In the genomic region with DNA sequence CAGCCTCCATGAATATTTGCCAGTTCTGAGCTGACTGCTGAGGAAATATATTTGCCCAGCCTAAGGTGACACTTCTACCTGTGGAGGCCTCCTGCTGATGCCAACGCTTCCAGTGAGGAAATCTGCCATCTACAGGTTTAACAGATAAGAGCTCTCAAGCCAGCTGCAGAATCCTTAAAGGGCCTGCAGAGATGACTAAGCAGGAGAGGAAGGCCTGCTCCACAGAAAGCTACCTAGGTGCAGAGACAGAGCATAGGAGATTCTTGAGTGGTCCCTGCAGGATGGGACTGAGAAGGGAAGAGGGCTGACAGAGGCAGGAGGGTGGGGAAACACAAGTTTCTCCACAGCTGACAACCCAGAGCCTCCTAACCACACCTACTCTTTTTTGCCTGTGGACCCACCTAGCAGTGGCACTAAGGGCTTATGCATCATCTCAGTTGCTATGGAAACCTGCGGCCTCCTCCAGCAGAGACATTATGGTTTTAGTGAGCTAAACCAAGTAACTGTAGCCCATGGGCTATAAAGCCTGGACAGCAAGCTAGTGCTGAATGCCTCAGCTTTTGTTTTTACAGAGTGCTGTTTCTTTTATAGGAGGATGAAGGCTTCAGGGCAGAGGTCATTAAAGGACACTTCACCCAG, we compare ENCODE assay signal across 12 mouse cellular contexts.
DNase-seq lines count a peak whose midpoint lies in the region; ATAC-seq and TF ChIP-seq lines count a peak whose summit lies in the region.
"Had no signal": no experiment of that assay in that cellular context is flagged by ENCODE, and none has a peak within 500 bp of the region (broad histone marks: within the 10 kb centered on the region; RNA-seq: fewer than 3 reads in every experiment).

No protein-coding gene starts in this region.

- intact Hi-C loops in left cerebral cortex, adult 2 months (cut with DNase I): loop anchor here (5.0 kb wide), 1 partner anchor 76 kb away; no protein-coding TSS in a partner anchor

- peak; percentile 25 for TF ChIP-seq CTCF in forebrain, postnatal 0 days (IDR thresholded peaks at IDR 0.05; ENCODE audit: low read depth)
- peak; percentile 44 for TF ChIP-seq CTCF in left cerebral cortex, adult 2 months (IDR thresholded peaks at IDR 0.05)

- no peaks in the 10 kb centered on the region for H3K4me1 ChIP-seq in forebrain, postnatal 0 days (ENCODE audit: insufficient read depth)
- no peaks in the 10 kb centered on the region for H3K4me1 ChIP-seq in forebrain, embryonic 16.5 days (replicated peaks; ENCODE audit: control insufficient read depth, insufficient read depth, low read length)
- H3K4me1 ChIP-seq in midbrain, embryonic 16.5 days (ENCODE audit: control insufficient read depth, insufficient read depth, low read length): peaks cover 4% of the 10 kb centered on the region; the same call in 1 of the 2 replicates
- no peaks in the 10 kb centered on the region for H3K4me1 ChIP-seq in midbrain, embryonic 10.5 days
- H3K4me1 ChIP-seq in intestine, embryonic 15.5 days (replicated peaks): no peaks in the 10 kb centered on the region
- H3K4me1 ChIP-seq: embryonic facial prominence, embryonic 10.5 days had no signal

- H3K4me3 ChIP-seq in forebrain, postnatal 0 days (ENCODE audit: low read depth, low read length): no peak overlapping the region
- no peak overlapping the region for H3K4me3 ChIP-seq in forebrain, embryonic 16.5 days (replicated peaks; ENCODE audit: low read length)
- no peak overlapping the region for H3K4me3 ChIP-seq in midbrain, embryonic 16.5 days (ENCODE audit: low read depth, low read length)
- H3K4me3 ChIP-seq in midbrain, embryonic 10.5 days: no peak overlapping the region
- H3K4me3 ChIP-seq in left cerebral cortex, adult 2 months: no peak overlapping the region
- no peak overlapping the region for H3K4me3 ChIP-seq in intestine, embryonic 15.5 days (replicated peaks)
- H3K4me3 ChIP-seq: embryonic facial prominence, embryonic 10.5 days had no signal

- H3K27me3 ChIP-seq in forebrain, postnatal 0 days (ENCODE audit: insufficient read depth, low read length): no peaks in the 10 kb centered on the region
- H3K27me3 ChIP-seq in forebrain, embryonic 16.5 days (replicated peaks; ENCODE audit: control insufficient read depth, insufficient read depth, low read length): no peaks in the 10 kb centered on the region
- H3K27me3 ChIP-seq in midbrain, embryonic 16.5 days (ENCODE audit: control insufficient read depth, insufficient read depth, low read depth, low read length): no peaks in the 10 kb centered on the region
- H3K27me3 ChIP-seq in midbrain, embryonic 10.5 days (ENCODE audit: low read depth, poor library complexity, severe bottlenecking): no peaks in the 10 kb centered on the region
- no peaks in the 10 kb centered on the region for H3K27me3 ChIP-seq in intestine, embryonic 15.5 days (replicated peaks)

- H3K9ac ChIP-seq in forebrain, postnatal 0 days: no peak overlapping the region
- H3K9ac ChIP-seq in forebrain, embryonic 16.5 days (replicated peaks; ENCODE audit: low read depth, low read length): no peak overlapping the region
- no peak overlapping the region for H3K9ac ChIP-seq in midbrain, embryonic 16.5 days (ENCODE audit: low read depth, low read length)
- H3K9ac ChIP-seq in intestine, embryonic 15.5 days: no peak overlapping the region

- H3K4me2 ChIP-seq in forebrain, postnatal 0 days (ENCODE audit: low read depth): no peak overlapping the region
- H3K4me2 ChIP-seq in forebrain, embryonic 16.5 days (ENCODE audit: low read length): no peak overlapping the region
- H3K4me2 ChIP-seq in midbrain, embryonic 16.5 days (ENCODE audit: low read length): no peak overlapping the region
- no peak overlapping the region for H3K4me2 ChIP-seq in intestine, embryonic 15.5 days (replicated peaks)

- ATAC-seq in forebrain, postnatal 0 days: peak; percentile 45
- no peak for ATAC-seq in forebrain, embryonic 16.5 days
- no peak for ATAC-seq in midbrain, embryonic 16.5 days
- ATAC-seq in intestine, embryonic 15.5 days: no peak

- WGBS in forebrain, postnatal 0 days: 53% methylated on average over 2 of the region's 2 CpGs
- WGBS in forebrain, embryonic 16.5 days: 60% methylated on average over 2 of the region's 2 CpGs
- WGBS in midbrain, embryonic 16.5 days: 43% methylated on average over 2 of the region's 2 CpGs
- WGBS in midbrain, embryonic 10.5 days: 49% methylated on average over 2 of the region's 2 CpGs
- WGBS in intestine, embryonic 15.5 days: 32% methylated on average over 2 of the region's 2 CpGs

- no peaks in the 10 kb centered on the region for H3K36me3 ChIP-seq in forebrain, postnatal 0 days (ENCODE audit: insufficient read depth)
- no peaks in the 10 kb centered on the region for H3K36me3 ChIP-seq in forebrain, embryonic 16.5 days (ENCODE audit: control insufficient read depth, insufficient read depth)
- H3K36me3 ChIP-seq in midbrain, embryonic 16.5 days (ENCODE audit: control insufficient read depth, insufficient read depth, low read length): no peaks in the 10 kb centered on the region
- no peaks in the 10 kb centered on the region for H3K36me3 ChIP-seq in midbrain, embryonic 10.5 days
- no peaks in the 10 kb centered on the region for H3K36me3 ChIP-seq in intestine, embryonic 15.5 days
- H3K36me3 ChIP-seq: embryonic facial prominence, embryonic 10.5 days had no signal

- H3K27ac ChIP-seq in forebrain, postnatal 0 days (ENCODE audit: low read depth, low read length): no peak overlapping the region
- no peak overlapping the region for H3K27ac ChIP-seq in forebrain, embryonic 16.5 days (ENCODE audit: low read length)
- H3K27ac ChIP-seq in midbrain, embryonic 16.5 days (ENCODE audit: low read length): peak overlapping the region; percentile 55
- H3K27ac ChIP-seq in midbrain, embryonic 10.5 days (replicated peaks): no peak overlapping the region
- H3K27ac ChIP-seq in left cerebral cortex, adult 2 months: 0 out of 2 replicates have a peak overlapping the region, but pooled peaks have one; percentile 13
- no peak overlapping the region for H3K27ac ChIP-seq in intestine, embryonic 15.5 days
- H3K27ac ChIP-seq: embryonic facial prominence, embryonic 10.5 days had no signal

- peak; percentile 21 for DNase-seq in forebrain, postnatal 0 days
- no peak for DNase-seq in midbrain, embryonic 10.5 days (ENCODE audit: low spot score)
- DNase-seq in left cerebral cortex, adult 2 months (ENCODE audit: extremely low spot score in 1 of 2, low spot score in 2 of 2): peak; percentile 17 to 26
- peak; percentile 16 to 27 for DNase-seq in right cerebral cortex, postnatal 36 days (ENCODE audit: low spot score in 2 of 2)
- DNase-seq in lung, postnatal 10 days: no peak
- DNase-seq: heart, postnatal 10 days; kidney, postnatal 14 days; liver had no signal

- H3K9me3 ChIP-seq in forebrain, postnatal 0 days (ENCODE audit: low read length): no peaks in the 10 kb centered on the region
- no peaks in the 10 kb centered on the region for H3K9me3 ChIP-seq in forebrain, embryonic 16.5 days (ENCODE audit: control insufficient read depth, low read length)
- H3K9me3 ChIP-seq in midbrain, embryonic 16.5 days (replicated peaks; ENCODE audit: control insufficient read depth, low read length, poor library complexity, severe bottlenecking): no peaks in the 10 kb centered on the region
- H3K9me3 ChIP-seq in midbrain, embryonic 10.5 days (replicated peaks): no peaks in the 10 kb centered on the region
- no peaks in the 10 kb centered on the region for H3K9me3 ChIP-seq in intestine, embryonic 15.5 days
- H3K9me3 ChIP-seq: embryonic facial prominence, embryonic 10.5 days had no signal

Comparison
In these comparisons a context has a peak if more than half of its experiments do, and no peak if none do; other contexts are left out.
1. H3K27ac ChIP-seq: peak in midbrain, embryonic 16.5 days (single experiment) and left cerebral cortex, adult 2 months (single experiment); none in forebrain, postnatal 0 days (single experiment), forebrain, embryonic 16.5 days (single experiment), midbrain, embryonic 10.5 days (single experiment) and intestine, embryonic 15.5 days (single experiment).
2. DNase-seq: peak in forebrain, postnatal 0 days (single experiment), left cerebral cortex, adult 2 months (2 of 2) and right cerebral cortex, postnatal 36 days (2 of 2); none in midbrain, embryonic 10.5 days (single experiment) and lung, postnatal 10 days (single experiment).